Mouse (Mus musculus): Measurements from ENCODE around the gene Prdm16.

GRCm38 (mm10) chr4:154378876-154379275 lies 257.8 kb downstream of the Prdm16 start:
- TF ChIP-seq REST (IDR thresholded peaks at IDR 0.05; ENCODE audit: insufficient read depth, insufficient read length) (no peak), POLR2A (IDR thresholded peaks at IDR 0.05; ENCODE audit: insufficient read length, low read depth) (no peak), MAX (IDR thresholded peaks at IDR 0.05; ENCODE audit: low read depth) (no peak), MYOD1 (IDR thresholded peaks at IDR 0.05; ENCODE audit: control insufficient read depth in 1 of 3, insufficient read length in 2 of 3, low read depth in 2 of 3) (no peak), TCF3 (IDR thresholded peaks at IDR 0.05; ENCODE audit: insufficient read length, low read depth) (no peak)

All from myocyte (in vitro differentiated cells).